Mouse (Mus musculus) stomach, postnatal 0 days (tissue): ENCODE results near the gene Khdc3.

ENCODE experiments used
- CTCF ChIP-seq: IDR thresholded peaks from 2 replicates; pipeline ENCODE4 v1.5.1; 2016; ENCODE audit warnings: antibody characterized with exemption, low read depth, mild to moderate bottlenecking, moderate library complexity
- EP300 ChIP-seq: optimal IDR thresholded peaks from 2 replicates; pipeline ENCODE3; 2016; ENCODE audit warnings: antibody characterized with exemption

DNA sequence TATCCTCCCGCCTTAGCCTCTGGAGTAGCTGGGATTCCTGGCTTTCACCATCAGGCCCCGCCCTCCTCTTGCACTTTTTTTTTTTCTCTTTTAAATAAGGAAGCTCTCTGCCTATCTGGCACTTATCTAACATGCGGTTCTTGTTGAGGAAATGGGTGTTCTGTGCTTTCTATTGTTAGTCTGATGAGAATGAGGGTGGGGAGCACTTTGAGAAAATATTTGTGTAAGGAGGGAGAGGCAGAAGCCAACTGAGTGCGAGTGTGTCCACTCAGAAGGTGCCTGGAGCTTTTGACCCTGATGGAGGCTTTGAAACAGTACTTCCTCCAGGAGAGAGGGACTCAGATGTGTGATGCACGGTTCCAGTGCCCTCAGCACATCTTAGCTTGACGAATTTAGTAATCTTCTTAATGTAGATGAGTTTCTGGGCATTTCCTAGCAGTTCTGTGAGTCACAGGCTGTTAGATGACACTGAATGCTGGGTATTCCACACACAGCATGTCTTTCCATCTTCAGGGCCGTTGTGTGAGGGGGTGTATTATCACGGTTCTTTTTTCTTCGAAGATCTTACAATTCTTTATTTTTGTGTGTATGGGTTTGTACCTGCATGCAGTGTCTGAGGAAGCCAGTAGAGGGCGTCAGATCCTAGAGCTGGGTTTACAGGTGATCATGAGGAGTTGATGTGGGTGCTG is 30.5 kb upstream of the Khdc3 start:
- TF ChIP-seq EP300 (no peak), CTCF (peak; percentile 58)
